Mouse (Mus musculus) stomach, postnatal 0 days (tissue): ENCODE results near the gene Ccr1.

Experiments used
- CTCF ChIP-seq: IDR thresholded peaks from 2 replicates; pipeline ENCODE4 v1.5.1; 2016; ENCODE audit warnings: antibody characterized with exemption, low read depth, mild to moderate bottlenecking, moderate library complexity
- EP300 ChIP-seq: optimal IDR thresholded peaks from 2 replicates; pipeline ENCODE3; 2016; ENCODE audit warnings: antibody characterized with exemption

DNA sequence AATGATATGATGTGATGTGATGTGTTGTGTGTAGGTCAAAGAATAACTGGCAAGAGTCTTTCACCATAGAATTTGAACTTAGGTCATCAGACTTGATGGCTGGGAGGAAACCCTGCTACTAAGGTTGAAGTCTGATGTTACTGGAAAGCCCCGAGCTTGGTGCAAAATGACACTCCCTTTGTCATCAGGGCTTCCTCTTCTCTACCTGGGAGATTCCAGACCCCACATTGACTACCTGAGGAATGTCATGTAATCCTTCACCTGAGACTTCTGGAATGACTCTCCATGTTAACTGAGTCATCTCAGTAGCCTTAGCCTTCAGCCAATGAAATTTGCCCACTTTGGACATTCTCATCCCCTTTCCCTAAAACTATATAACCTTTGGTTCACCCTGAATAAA lies 28.3 kb downstream of the Ccr1 start:
- TF ChIP-seq CTCF (no peak), EP300 (no peak)
